Mouse (Mus musculus) lung, embryonic 15.5 days (tissue): ENCODE measurements around the gene Rora. TPM values are rescaled to one million over a fixed set of nuclear protein-coding genes. Genes with fewer than 3 reads are reported as not detected.

Experiments
- ATAC-seq: fragments of 200-750 bp; cut with Nextera tagmentation; 2 replicates; pipeline ENCODE4 v1.8.0; 2017; ENCODE audit warnings: moderate number of reproducible peaks, borderline replicate concordance; ENCODE audit not compliant: low FRiP score, low TSS enrichment; ENCODE audit errors: extremely low read depth
- H3K27ac ChIP-seq: fragments of 300-500 bp; sonication (generic); 2 replicates; pipeline ENCODE4 v1.5.1; 2015; ENCODE audit warnings: moderate library complexity, mild to moderate bottlenecking, inconsistent platforms
- H3K27me3 ChIP-seq: fragments of 300-500 bp; sonication (generic); 2 replicates; pipeline ENCODE4 v1.6.1; 2015; ENCODE audit warnings: inconsistent platforms
- H3K36me3 ChIP-seq: fragments of 300-500 bp; sonication (generic); 2 replicates; pipeline ENCODE4 v1.6.1; 2015; ENCODE audit warnings: inconsistent platforms
- H3K4me1 ChIP-seq: fragments of 300-500 bp; sonication (generic); 2 replicates; pipeline ENCODE4 v1.6.1; 2015; ENCODE audit warnings: inconsistent platforms
- H3K4me2 ChIP-seq: fragments of 300-500 bp; sonication (generic); 2 replicates; pipeline ENCODE4 v1.6.1; 2015; ENCODE audit warnings: inconsistent platforms, mild to moderate bottlenecking, moderate library complexity
- H3K4me3 ChIP-seq: fragments of 300-500 bp; sonication (generic); 2 replicates; pipeline ENCODE4 v1.5.1; 2015; ENCODE audit warnings: mild to moderate bottlenecking, inconsistent platforms
- H3K9ac ChIP-seq: fragments of 300-500 bp; sonication (generic); 2 replicates; pipeline ENCODE4 v1.6.1; 2015; ENCODE audit warnings: inconsistent platforms
- H3K9me3 ChIP-seq: fragments of 300-500 bp; sonication (generic); 2 replicates; pipeline ENCODE4 v1.6.1; 2016; ENCODE audit warnings: inconsistent platforms
- WGBS: fragments of 180-500 bp; shearing (Covaris S2); methylation state at CpG from one replicate; pipeline ENCODE4 v1.1.7; 2015; 5-methylcytosine and 5-hydroxymethylcytosine counted together
- polyA plus RNA-seq: library from polyadenylated mRNA; unstranded; fragments of >200 nt; fragmentation: Nextera tagmentation; extraction: Ambion mirVana; gene quantifications from 2 replicates; pipeline ENCODE4 v1.2.1, GENCODE M21; 2015

Gene Rora
- polyA plus RNA-seq, 1 experiment from 2014 or later, result 6.9 TPM

DNA sequence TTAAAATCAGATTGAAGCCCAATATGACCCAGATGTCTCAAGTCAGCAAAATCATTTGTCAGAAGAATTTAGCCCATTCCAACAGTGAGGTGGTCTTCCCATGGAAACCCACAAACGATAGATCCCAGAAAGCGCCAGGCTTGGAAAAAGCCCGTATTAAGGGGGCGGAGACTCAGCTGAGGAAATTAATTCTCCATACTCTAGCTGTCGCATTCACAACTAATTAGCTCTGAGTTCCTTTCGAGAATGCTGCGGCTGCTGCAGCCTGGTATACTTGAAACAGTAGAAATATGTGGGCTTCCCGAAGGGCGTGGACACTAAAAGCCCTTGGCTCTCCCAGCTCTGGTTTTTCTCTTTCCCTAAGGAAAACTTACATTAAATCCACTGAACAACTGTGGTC is 345.4 kb downstream of the Rora start:
- Histone ChIP-seq H3K4me2 (no peak overlapping the region), H3K27me3 (no peaks in the 10 kb centered on the region), H3K9ac (no peak overlapping the region), H3K9me3 (0 out of 2 replicates have a peak, but pooled peaks cover 5% of the 10 kb centered on the region), H3K36me3 (no peaks in the 10 kb centered on the region), H3K4me1 (no peaks in the 10 kb centered on the region), H3K27ac (no peak overlapping the region), H3K4me3 (no peak overlapping the region)
- 90% methylated on average over 9 of the region's 9 CpGs for WGBS
- no peak for ATAC-seq

DNA sequence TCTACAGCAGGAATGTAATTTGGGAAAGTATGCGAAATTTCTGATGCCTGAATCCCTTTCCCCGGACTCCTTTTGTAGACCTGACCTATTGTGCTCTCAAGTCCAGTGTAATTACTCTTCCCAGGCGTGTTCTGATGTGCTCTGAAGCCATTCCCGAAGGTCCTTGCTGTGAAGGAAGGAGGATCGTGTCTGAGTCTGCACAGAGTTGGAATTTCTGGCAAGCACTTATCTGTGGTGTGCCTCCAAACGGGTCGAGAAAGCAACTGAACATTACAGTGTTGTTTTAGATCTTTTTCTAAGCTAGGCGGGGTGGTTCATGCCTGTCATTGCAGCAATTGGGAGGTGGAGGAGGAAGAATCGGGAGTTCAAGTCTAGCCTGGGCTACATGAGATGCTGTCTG is 350.9 kb downstream of the Rora start:
- no peaks in the 10 kb centered on the region for H3K27me3 ChIP-seq
- H3K36me3 ChIP-seq, result no peaks in the 10 kb centered on the region
- no peak overlapping the region for H3K27ac ChIP-seq
- H3K4me2 ChIP-seq, result no peak overlapping the region
- no peak for ATAC-seq
- WGBS, result 52% methylated on average over 9 of the region's 9 CpGs
- no peak overlapping the region for H3K4me3 ChIP-seq
- no peak overlapping the region for H3K9ac ChIP-seq
- H3K4me1 ChIP-seq, result no peaks in the 10 kb centered on the region
- no peaks in the 10 kb centered on the region for H3K9me3 ChIP-seq

- no peak overlapping the region for H3K9ac ChIP-seq
- H3K4me1 ChIP-seq, result peaks cover 7% of the 10 kb centered on the region; the same call in 1 of the 2 replicates
- no peak for ATAC-seq
- WGBS, result 49% methylated on average over 3 of the region's 3 CpGs
- H3K4me3 ChIP-seq, result no peak overlapping the region
- no peak overlapping the region for H3K4me2 ChIP-seq
- H3K9me3 ChIP-seq, result no peaks in the 10 kb centered on the region
- H3K27ac ChIP-seq, result no peak overlapping the region
- no peaks in the 10 kb centered on the region for H3K27me3 ChIP-seq
- no peaks in the 10 kb centered on the region for H3K36me3 ChIP-seq
Observed at GRCm38 (mm10) chr9:69006666-69007065, 353.1 kb downstream of the Rora start.

- no peak overlapping the region for H3K4me3 ChIP-seq
- no peak for ATAC-seq
- no peaks in the 10 kb centered on the region for H3K9me3 ChIP-seq
- no peak overlapping the region for H3K9ac ChIP-seq
- H3K4me1 ChIP-seq, result peaks cover 7% of the 10 kb centered on the region; the same call in 1 of the 2 replicates
- H3K27me3 ChIP-seq, result no peaks in the 10 kb centered on the region
- no peaks in the 10 kb centered on the region for H3K36me3 ChIP-seq
- H3K27ac ChIP-seq, result no peak overlapping the region
- H3K4me2 ChIP-seq, result no peak overlapping the region
- 68% methylated on average over 2 of the region's 2 CpGs for WGBS
Observed at GRCm38 (mm10) chr9:69008706-69009105, 355.1 kb downstream of the Rora start.

DNA sequence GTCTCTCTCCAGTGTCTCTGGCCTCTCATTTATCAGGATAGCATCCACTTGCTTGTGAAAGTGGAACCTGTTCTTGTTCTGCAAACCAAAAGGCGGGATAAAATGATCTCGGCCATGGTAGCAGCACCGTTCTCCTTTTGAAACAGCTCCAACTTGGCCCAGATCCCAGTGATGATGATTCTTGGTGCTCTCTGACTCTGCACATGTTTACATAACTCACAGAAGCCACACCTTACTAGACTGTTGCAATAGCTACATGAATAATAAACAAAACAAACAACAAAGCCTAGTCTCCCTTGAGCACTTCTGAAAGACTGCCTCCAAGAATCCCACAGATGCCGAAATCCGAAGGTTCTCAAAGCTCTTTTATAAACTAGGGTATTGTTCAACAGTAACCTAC is 357.3 kb downstream of the Rora start:
- no peak for ATAC-seq
- peaks cover 7% of the 10 kb centered on the region; the same call in 1 of the 2 replicates for H3K4me1 ChIP-seq
- no peaks in the 10 kb centered on the region for H3K27me3 ChIP-seq
- no peaks in the 10 kb centered on the region for H3K36me3 ChIP-seq
- H3K4me3 ChIP-seq, result no peak overlapping the region
- no peak overlapping the region for H3K9ac ChIP-seq
- no peak overlapping the region for H3K27ac ChIP-seq
- no peak overlapping the region for H3K4me2 ChIP-seq
- WGBS, result 31% methylated on average over 5 of the region's 5 CpGs
- H3K9me3 ChIP-seq, result no peaks in the 10 kb centered on the region

GRCm38 (mm10) chr9:69013186-69013715 is 359.7 kb downstream of the Rora start:
- Histone ChIP-seq H3K9ac (no peak overlapping the region), H3K9me3 (no peaks in the 10 kb centered on the region), H3K4me1 (peaks cover 7% of the 10 kb centered on the region; the same call in 1 of the 2 replicates), H3K36me3 (no peaks in the 10 kb centered on the region), H3K4me2 (no peak overlapping the region), H3K27me3 (no peaks in the 10 kb centered on the region), H3K27ac (no peak overlapping the region), H3K4me3 (no peak overlapping the region)
- no peak for ATAC-seq
- 90% methylated on average over 7 of the region's 7 CpGs for WGBS

GRCm38 (mm10) chr9:69014203-69014602 is 360.6 kb downstream of the Rora start:
- H3K9ac ChIP-seq, result no peak overlapping the region
- H3K4me2 ChIP-seq, result no peak overlapping the region
- H3K27ac ChIP-seq, result no peak overlapping the region
- H3K27me3 ChIP-seq, result no peaks in the 10 kb centered on the region
- H3K4me1 ChIP-seq, result peaks cover 7% of the 10 kb centered on the region; the same call in 1 of the 2 replicates
- no peak overlapping the region for H3K4me3 ChIP-seq
- WGBS, result 84% methylated on average over 2 of the region's 2 CpGs
- H3K36me3 ChIP-seq, result no peaks in the 10 kb centered on the region
- no peaks in the 10 kb centered on the region for H3K9me3 ChIP-seq
- ATAC-seq, result no peak

- Histone ChIP-seq H3K9me3 (no peaks in the 10 kb centered on the region), H3K9ac (no peak overlapping the region), H3K4me1 (no peaks in the 10 kb centered on the region), H3K36me3 (no peaks in the 10 kb centered on the region), H3K27ac (no peak overlapping the region), H3K4me2 (no peak overlapping the region), H3K27me3 (no peaks in the 10 kb centered on the region), H3K4me3 (no peak overlapping the region)
- ATAC-seq, result no peak
- 90% methylated on average over 4 of the region's 4 CpGs for WGBS
Observed at GRCm38 (mm10) chr9:69020381-69020780, 366.8 kb downstream of the Rora start.

DNA sequence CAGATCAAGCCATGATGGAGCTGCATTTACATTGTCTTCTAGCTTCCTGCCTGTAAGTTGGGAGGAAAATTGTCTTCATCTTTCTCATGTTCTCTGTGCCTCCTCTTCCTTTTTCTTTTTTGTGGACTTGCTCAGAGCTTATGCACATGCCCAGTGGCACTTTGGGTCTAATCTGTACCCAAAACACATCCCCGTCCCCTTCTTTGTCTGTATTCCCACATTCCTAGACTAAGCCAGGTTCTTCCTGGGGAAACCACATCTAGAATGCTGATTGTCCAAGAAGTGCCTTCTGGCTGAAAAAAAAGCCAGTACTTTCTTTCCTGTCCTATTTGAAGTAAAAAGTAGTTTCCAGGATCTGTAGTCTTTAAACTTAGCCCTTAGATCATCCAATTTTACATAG is 367.9 kb downstream of the Rora start:
- Histone ChIP-seq H3K9me3 (no peaks in the 10 kb centered on the region), H3K9ac (no peak overlapping the region), H3K36me3 (no peaks in the 10 kb centered on the region), H3K4me3 (no peak overlapping the region), H3K27ac (no peak overlapping the region), H3K4me2 (no peak overlapping the region), H3K27me3 (no peaks in the 10 kb centered on the region), H3K4me1 (no peaks in the 10 kb centered on the region)
- no peak for ATAC-seq
- WGBS, result 90% methylated on average over 1 of the region's 1 CpGs

DNA sequence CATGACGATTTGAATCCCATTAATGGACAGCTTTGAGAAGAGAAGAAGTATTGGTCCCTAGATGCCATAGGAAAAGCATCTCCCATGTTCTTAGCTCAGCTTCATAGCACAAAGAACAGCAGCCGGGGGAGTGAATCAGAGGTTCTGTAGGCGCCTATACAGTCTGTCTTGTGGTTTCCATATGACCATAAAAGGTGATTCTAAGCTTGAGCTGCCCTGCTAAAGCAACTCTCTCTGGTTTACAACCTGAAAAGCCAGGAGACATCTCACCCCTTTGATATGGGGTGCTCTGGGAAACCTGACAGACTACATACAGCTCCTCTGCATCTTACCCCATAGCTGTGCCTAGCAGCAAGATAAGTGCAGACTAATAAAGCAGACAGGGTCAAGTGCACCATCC is 369.7 kb downstream of the Rora start:
- WGBS, result 84% methylated on average over 3 of the region's 3 CpGs
- no peak for ATAC-seq
- H3K4me1 ChIP-seq, result no peaks in the 10 kb centered on the region

GRCm38 (mm10) chr9:69028177-69028576 is 374.6 kb downstream of the Rora start:
- no peaks in the 10 kb centered on the region for H3K9me3 ChIP-seq
- H3K4me1 ChIP-seq, result 0 out of 2 replicates have a peak, but pooled peaks cover 5% of the 10 kb centered on the region
- H3K27ac ChIP-seq, result no peak overlapping the region
- no peak overlapping the region for H3K4me2 ChIP-seq
- H3K9ac ChIP-seq, result no peak overlapping the region
- H3K36me3 ChIP-seq, result no peaks in the 10 kb centered on the region
- WGBS, result 71% methylated on average over 4 of the region's 4 CpGs
- H3K27me3 ChIP-seq, result no peaks in the 10 kb centered on the region
- H3K4me3 ChIP-seq, result no peak overlapping the region
- ATAC-seq, result no peak

More for the DNA sequence above, 369.7 kb downstream of the Rora start:
- Histone ChIP-seq H3K36me3 (no peaks in the 10 kb centered on the region), H3K4me2 (no peak overlapping the region), H3K9me3 (no peaks in the 10 kb centered on the region), H3K4me3 (no peak overlapping the region), H3K27ac (no peak overlapping the region), H3K9ac (no peak overlapping the region), H3K27me3 (no peaks in the 10 kb centered on the region)

- Histone ChIP-seq H3K4me2 (no peak overlapping the region), H3K4me3 (no peak overlapping the region), H3K9ac (no peak overlapping the region), H3K36me3 (no peaks in the 10 kb centered on the region), H3K9me3 (no peaks in the 10 kb centered on the region), H3K4me1 (0 out of 2 replicates have a peak, but pooled peaks cover 5% of the 10 kb centered on the region), H3K27me3 (no peaks in the 10 kb centered on the region), H3K27ac (no peak overlapping the region)
- ATAC-seq, result no peak
- WGBS, result 76% methylated on average over 10 of the region's 10 CpGs
Observed at GRCm38 (mm10) chr9:69034301-69034871, 380.8 kb downstream of the Rora start.
